Comparison of ENCODE assay signal across 8 mouse cellular contexts in the genomic region with DNA sequence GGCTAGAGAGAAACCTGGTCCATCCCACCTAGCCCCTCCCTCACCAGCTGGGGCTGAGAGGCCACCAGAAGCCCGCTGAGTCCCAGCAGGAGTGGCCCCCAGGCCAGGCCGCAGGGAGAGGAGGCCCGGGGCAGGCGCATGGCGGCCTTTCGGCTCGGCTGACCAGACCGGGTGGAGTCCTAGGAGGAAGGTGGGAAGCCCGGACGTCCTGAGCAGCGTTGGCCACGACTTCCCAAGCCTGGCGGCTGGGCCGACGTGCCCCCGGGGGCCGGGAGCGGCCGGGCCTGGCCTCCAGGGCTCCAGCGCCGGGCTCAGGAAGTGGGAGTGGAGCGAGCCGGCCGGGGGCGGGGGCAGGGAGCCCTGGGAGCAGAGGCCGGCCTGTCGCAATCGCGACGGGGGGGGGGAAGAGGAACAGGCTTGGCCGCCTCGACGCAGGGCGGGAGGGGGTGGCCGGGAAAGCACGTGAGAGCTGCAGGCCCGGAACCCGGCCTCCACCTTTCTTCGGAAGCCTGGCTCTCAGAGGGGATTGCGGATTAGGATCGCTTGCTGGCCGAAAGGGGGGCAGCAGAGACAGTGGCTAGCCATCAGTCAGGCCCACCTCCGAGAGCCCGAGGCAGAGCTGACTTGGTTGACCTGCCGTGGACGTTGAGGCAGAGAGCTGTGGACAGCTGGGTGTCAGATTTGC. TPM values are rescaled to one million over a fixed set of nuclear protein-coding genes. Genes with fewer than 3 reads are reported as not detected.
DNase-seq lines count a peak whose midpoint lies in the region; ATAC-seq and TF ChIP-seq lines count a peak whose summit lies in the region.

A gene (minus strand): TSS at position 340 of the 685 bp plus-strand sequence.

- intact Hi-C loops in left cerebral cortex, adult 2 months (cut with DNase I), result loop anchor here (1.0 kb wide), 1 partner anchor 36 kb away; a partner anchor contains a TSS

- 5% methylated on average over 44 of the region's 46 CpGs for WGBS in cerebellum, adult 2 months
- 2% methylated on average over 44 of the region's 46 CpGs for WGBS in hindbrain, embryonic 10.5 days

- ATAC-seq in frontal cortex, adult (ENCODE audit: low TSS enrichment), result peak; percentile 73
- peak; percentile 98 for ATAC-seq in megakaryocyte, adult 5-6 weeks (ENCODE audit: poor library complexity, severe bottlenecking)

- no peak for TF ChIP-seq CTCF in cerebellum, adult 2 months (IDR thresholded peaks at IDR 0.05; ENCODE audit: borderline replicate concordance, insufficient read depth, low read depth, low read length)
- no peak for TF ChIP-seq CTCF in left cerebral cortex, adult 2 months (IDR thresholded peaks at IDR 0.05)

- no peak within 1 kb of the TSS for H3K27ac ChIP-seq in cerebellum, adult 2 months (ENCODE audit: insufficient read depth, low read length)
- peak within 1 kb of the TSS; percentile 92 for H3K27ac ChIP-seq in hindbrain, embryonic 10.5 days
- peak within 1 kb of the TSS; percentile 58 for H3K27ac ChIP-seq in left cerebral cortex, adult 2 months

- peaks cover 8% of the 10 kb centered on the region; the same call in 1 of the 2 replicates for H3K4me1 ChIP-seq in cerebellum, adult 2 months (ENCODE audit: control insufficient read depth, insufficient read depth, low read length)
- peaks cover 46% of the 10 kb centered on the region for H3K4me1 ChIP-seq in hindbrain, embryonic 10.5 days (replicated peaks)

- H3K36me3 ChIP-seq in hindbrain, embryonic 10.5 days, result peaks cover 4% of the 10 kb centered on the region; the same call in 1 of the 2 replicates

- H3K27me3 ChIP-seq in cerebellum, adult 2 months (ENCODE audit: control insufficient read depth, insufficient read depth, low read length), result no peaks in the 10 kb centered on the region
- peaks cover 40% of the 10 kb centered on the region for H3K27me3 ChIP-seq in hindbrain, embryonic 10.5 days (ENCODE audit: insufficient read depth, poor library complexity, severe bottlenecking)

- DNase-seq in NIH3T3 (ENCODE audit: low read depth), result peak; percentile 96
- DNase-seq in cerebellum, adult 2 months, result peak; percentile 45 to 46
- peak; percentile 71 for DNase-seq in hindbrain, embryonic 10.5 days (ENCODE audit: low spot score)
- peak; percentile 36 to 37 for DNase-seq in left cerebral cortex, adult 2 months (ENCODE audit: extremely low spot score in 1 of 2, low spot score in 2 of 2)
- peak; percentile 47 for DNase-seq in retina, postnatal 7 days (ENCODE audit: low read depth, low spot score)
- DNase-seq in urinary bladder, postnatal 14 days (ENCODE audit: low spot score), result peak; percentile 92

- H3K4me3 ChIP-seq in cerebellum, adult 2 months (replicated peaks; ENCODE audit: insufficient read depth, low read depth, low read length), result peak within 1 kb of the TSS; percentile 39
- peak within 1 kb of the TSS; percentile 58 for H3K4me3 ChIP-seq in hindbrain, embryonic 10.5 days
- H3K4me3 ChIP-seq in left cerebral cortex, adult 2 months, result peak within 1 kb of the TSS; percentile 48

- no peak for TF ChIP-seq POLR2A in cerebellum, adult 2 months (IDR thresholded peaks at IDR 0.05; ENCODE audit: borderline replicate concordance, insufficient read depth, low read length)

- no peaks in the 10 kb centered on the region for H3K9me3 ChIP-seq in hindbrain, embryonic 10.5 days

RNA-seq across cellular contexts. Expression of the gene that starts here (rescaled TPM):
- 12.1 and 12.5 TPM in 2 replicates for polyA plus RNA-seq in cerebellum, adult 2 months (2012; rRNA removed)
- polyA plus RNA-seq in hindbrain, embryonic 10.5 days (2016; fragmentation: Nextera tagmentation; extraction: Ambion mirVana), result 21.0 and 22.7 TPM in 2 replicates
- 1 to 10 TPM; 7.9 to 9.1 TPM for total RNA-seq in left cerebral cortex, adult 2 months (2021)
- total RNA-seq in megakaryocyte, adult 5-6 weeks (2015), result 30.0 and 30.6 TPM in 2 replicates
- 57.1 and 59.9 TPM in 2 replicates for total RNA-seq in megakaryocyte, adult 5-6 weeks (2017)

Comparison
In these comparisons a context has a peak if more than half of its experiments do, and no peak if none do; other contexts are left out.
1. DNase-seq: peak in every context shown above with its lines; median percentile 96 in NIH3T3; 92 in urinary bladder, postnatal 14 days; 71 in hindbrain, embryonic 10.5 days; 47 in retina, postnatal 7 days; 46 in cerebellum, adult 2 months; 36 in left cerebral cortex, adult 2 months.